Mouse (Mus musculus) heart, postnatal 0 days (tissue): ENCODE measurements around the gene Vldlr. TPM values are rescaled to one million over a fixed set of nuclear protein-coding genes. Genes with fewer than 3 reads are reported as not detected.

ENCODE experiments used
- ATAC-seq: fragments of 200-750 bp; cut with Nextera tagmentation; 2 replicates; pipeline ENCODE4 v1.8.0; 2017; ENCODE audit warnings: low read depth, moderate number of reproducible peaks, moderate library complexity; ENCODE audit not compliant: insufficient read depth
- DNase-seq: peaks from one replicate; pipeline ENCODE4 v3.0.0-alpha.2; 2016; ENCODE audit warnings: low spot score
- H3K27ac ChIP-seq: fragments of 300-500 bp; sonication (generic); 2 replicates; pipeline ENCODE4 v1.5.1; 2014; ENCODE audit warnings: low read depth, mild to moderate bottlenecking
- H3K27me3 ChIP-seq: fragments of 300-500 bp; sonication (generic); 2 replicates; pipeline ENCODE4 v1.6.1; 2014; ENCODE audit warnings: low read length, mixed read lengths; ENCODE audit not compliant: control insufficient read depth, insufficient read depth
- H3K36me3 ChIP-seq: fragments of 300-500 bp; sonication (generic); replicated peaks from 2 replicates; pipeline ENCODE4 v1.6.1; 2014; ENCODE audit warnings: low read length, mixed read lengths; ENCODE audit not compliant: control insufficient read depth, insufficient read depth
- H3K4me1 ChIP-seq: fragments of 300-500 bp; sonication (generic); 2 replicates; pipeline ENCODE4 v1.6.1; 2014; ENCODE audit warnings: antibody characterized with exemption; ENCODE audit not compliant: control insufficient read depth, insufficient read depth
- H3K4me2 ChIP-seq: fragments of 300-500 bp; sonication (generic); 2 replicates; pipeline ENCODE4 v1.6.1; 2014; ENCODE audit warnings: low read depth, mild to moderate bottlenecking, low read length, moderate library complexity
- H3K4me3 ChIP-seq: fragments of 300-500 bp; sonication (generic); 2 replicates; pipeline ENCODE4 v1.5.1; 2014; ENCODE audit warnings: low read depth, low read length
- H3K9ac ChIP-seq: fragments of 300-500 bp; sonication (generic); replicated peaks from 2 replicates; pipeline ENCODE4 v1.6.1; 2014; ENCODE audit warnings: low read depth, low read length, mixed read lengths
- H3K9me3 ChIP-seq: fragments of 300-500 bp; sonication (generic); replicated peaks from 2 replicates; pipeline ENCODE4 v1.6.1; 2016; ENCODE audit warnings: low read length; ENCODE audit not compliant: control insufficient read depth
- CTCF ChIP-seq: IDR thresholded peaks from 2 replicates; pipeline ENCODE4 v1.5.1; 2016; ENCODE audit warnings: antibody characterized with exemption, control low read depth, low read depth
- EP300 ChIP-seq: IDR thresholded peaks from 2 replicates; pipeline ENCODE4 v1.6.1; 2016; ENCODE audit warnings: antibody characterized with exemption, low read depth
- WGBS: fragments of 180-500 bp; shearing (Covaris S2); extraction: QIAGEN DNeasy Blood & Tissue Kit; methylation state at CpG from one replicate; pipeline ENCODE4 v1.1.7; 2014; 5-methylcytosine and 5-hydroxymethylcytosine counted together
- polyA plus RNA-seq: library from polyadenylated mRNA; unstranded; fragments of >200 nt; fragmentation: Nextera tagmentation; extraction: Ambion mirVana; gene quantifications from 2 replicates; pipeline ENCODE4 v1.2.1, GENCODE M21; 2015
- total RNA-seq: library from RNA; depleted of rRNA; stranded (reverse); fragments of >200 nt; gene quantifications from 2 replicates; pipeline ENCODE4 v1.2.3, GENCODE M21; 2014; ENCODE audit warnings: low replicate concordance

Gene Vldlr
- total and polyA plus RNA-seq, 2 experiments from 2014 or later = 40.0 to 104 TPM

DNA sequence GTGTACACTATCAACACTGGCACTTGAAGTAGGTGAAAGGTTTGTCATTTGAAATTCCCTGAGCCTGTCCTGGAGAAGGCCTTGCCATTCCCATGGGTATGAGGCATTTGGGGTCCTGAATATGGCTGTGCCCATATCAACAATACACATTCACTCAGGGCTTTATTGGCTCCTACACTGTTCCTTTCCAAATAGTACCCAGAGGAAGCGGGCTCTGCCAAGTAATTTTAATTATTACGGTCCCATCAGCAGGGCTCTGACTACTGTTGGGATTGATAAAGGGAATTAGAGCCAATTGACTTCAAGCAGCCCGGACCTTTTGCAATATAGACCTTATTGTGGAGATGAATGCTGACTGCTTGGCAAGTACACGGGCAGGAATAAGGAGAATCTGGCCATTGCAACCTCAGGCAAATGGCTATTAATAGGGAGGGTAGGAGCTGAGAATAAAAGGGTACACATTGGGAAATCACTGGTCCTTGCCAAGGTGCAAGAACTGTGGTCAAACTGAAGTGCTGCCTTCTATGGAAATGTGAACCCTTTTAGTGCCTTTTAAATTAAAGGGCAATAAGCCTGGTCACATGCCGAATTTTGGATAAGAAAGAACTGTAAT, 38.0 kb upstream of the Vldlr start:
- WGBS = 77% methylated on average over 5 of the region's 5 CpGs
- H3K9me3 ChIP-seq = no peaks in the 10 kb centered on the region
- 0 out of 2 replicates have a peak overlapping the region, but pooled peaks have one; percentile 18 for H3K27ac ChIP-seq
- no peak overlapping the region for H3K4me2 ChIP-seq
- no peaks in the 10 kb centered on the region for H3K27me3 ChIP-seq
- no peak overlapping the region for H3K9ac ChIP-seq
- TF ChIP-seq EP300 (no peak), CTCF (no peak)
- DNase-seq (no peak), ATAC-seq (0 out of 2 replicates have a peak, but pooled peaks have one; percentile 25)
- peaks cover 19% of the 10 kb centered on the region for H3K4me1 ChIP-seq
- H3K4me3 ChIP-seq = no peak overlapping the region
- H3K36me3 ChIP-seq = no peaks in the 10 kb centered on the region

DNA sequence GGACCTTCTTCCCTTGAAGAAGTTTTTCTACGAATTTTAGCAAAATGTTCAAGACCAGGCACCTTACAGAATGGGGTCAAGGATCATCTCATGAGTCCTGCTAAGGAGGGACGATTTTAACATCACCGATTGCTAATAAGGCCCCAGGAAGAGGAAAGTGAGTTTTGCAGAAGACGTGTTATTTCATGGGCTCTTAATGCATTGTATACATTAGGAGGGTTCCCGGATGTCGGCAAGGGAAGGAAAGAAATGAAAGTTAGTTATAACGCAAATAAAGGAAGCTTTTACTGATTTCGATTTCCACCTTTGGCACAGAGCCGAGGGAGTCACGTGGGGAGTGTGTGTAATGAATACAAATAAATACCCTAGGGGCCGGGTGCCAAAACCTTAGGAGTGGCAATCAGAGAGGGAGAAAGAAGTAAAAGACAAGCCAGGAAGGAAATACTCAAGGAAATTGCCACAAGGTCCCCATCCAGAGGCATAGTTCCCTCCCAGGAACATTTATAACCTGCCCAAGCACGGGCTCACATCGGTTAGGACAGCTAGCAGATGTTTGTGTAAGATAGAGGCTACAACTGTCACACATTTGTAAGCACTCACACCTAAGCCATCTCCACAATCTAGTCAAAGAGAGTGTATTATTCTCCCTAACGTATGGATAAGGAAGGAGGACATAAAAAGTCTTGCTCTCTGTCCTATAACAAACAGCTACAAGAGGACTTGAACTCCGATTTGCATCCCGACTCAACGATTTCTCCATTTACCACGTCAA, 35.7 kb upstream of the Vldlr start:
- Histone ChIP-seq H3K27me3 (no peaks in the 10 kb centered on the region), H3K4me3 (no peak overlapping the region), H3K9ac (no peak overlapping the region), H3K4me2 (0 out of 2 replicates have a peak overlapping the region, but pooled peaks have one; percentile 1), H3K4me1 (peaks cover 15% of the 10 kb centered on the region), H3K27ac (no peak overlapping the region), H3K9me3 (no peaks in the 10 kb centered on the region), H3K36me3 (no peaks in the 10 kb centered on the region)
- TF ChIP-seq CTCF (no peak), EP300 (no peak)
- 63% methylated on average over 18 of the region's 18 CpGs for WGBS
- DNase-seq (no peak), ATAC-seq (no peak)

DNA sequence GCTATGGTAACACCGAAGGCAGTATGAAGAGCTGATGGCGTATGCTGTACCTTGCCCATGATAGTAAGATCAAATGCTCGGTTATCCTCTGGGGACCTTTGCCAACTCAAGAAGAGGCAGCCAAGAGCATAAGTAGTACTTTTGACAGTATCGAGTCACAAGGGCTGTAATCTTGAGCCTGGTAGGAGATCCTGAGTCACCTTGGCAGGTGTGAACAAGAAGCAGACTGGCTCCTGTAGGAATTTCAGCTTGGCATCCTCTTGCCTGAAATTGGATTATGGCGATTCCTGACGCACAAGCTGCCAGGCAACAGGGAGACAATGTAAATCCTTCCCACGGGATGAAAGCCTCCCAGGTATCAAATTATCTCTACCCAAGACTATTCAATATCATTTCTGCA, 32.8 kb upstream of the Vldlr start:
- no peaks in the 10 kb centered on the region for H3K9me3 ChIP-seq
- H3K36me3 ChIP-seq = no peaks in the 10 kb centered on the region
- no peak for TF ChIP-seq CTCF
- TF ChIP-seq EP300 = no peak
- no peaks in the 10 kb centered on the region for H3K27me3 ChIP-seq
- DNase-seq = no peak
- WGBS = 69% methylated on average over 7 of the region's 7 CpGs
- no peak for ATAC-seq
- H3K4me3 ChIP-seq = no peak overlapping the region
- H3K9ac ChIP-seq = no peak overlapping the region
- H3K4me1 ChIP-seq = 0 out of 2 replicates have a peak, but pooled peaks cover 1% of the 10 kb centered on the region
- no peak overlapping the region for H3K27ac ChIP-seq
- no peak overlapping the region for H3K4me2 ChIP-seq

DNA sequence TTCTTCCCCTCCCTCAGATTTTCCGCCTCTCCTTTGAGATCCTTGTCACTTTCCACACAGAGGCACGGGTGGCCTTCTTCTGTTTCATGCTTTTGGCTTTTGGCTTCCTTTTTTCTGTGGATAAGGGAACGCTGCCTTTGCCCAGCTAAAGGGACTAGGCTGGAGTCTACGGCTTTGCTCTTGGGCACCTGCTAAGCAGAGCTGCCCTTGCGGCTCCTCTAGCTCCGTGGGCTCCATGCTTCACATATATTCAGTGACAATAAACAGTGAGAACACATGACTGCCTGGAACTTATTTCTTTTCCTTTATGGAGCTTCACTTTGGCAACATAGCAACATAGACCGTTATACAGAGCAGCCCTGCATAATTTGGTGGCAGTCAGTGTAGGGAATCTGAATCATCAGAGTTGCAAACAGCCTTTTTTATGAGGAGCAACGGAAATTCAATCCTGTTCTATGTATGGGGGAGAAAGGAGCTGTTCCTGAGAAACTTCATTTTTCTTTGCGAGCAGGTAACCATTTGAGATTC, 12.5 kb upstream of the Vldlr start:
- WGBS = 76% methylated on average over 9 of the region's 9 CpGs
- ATAC-seq = no peak

DNA sequence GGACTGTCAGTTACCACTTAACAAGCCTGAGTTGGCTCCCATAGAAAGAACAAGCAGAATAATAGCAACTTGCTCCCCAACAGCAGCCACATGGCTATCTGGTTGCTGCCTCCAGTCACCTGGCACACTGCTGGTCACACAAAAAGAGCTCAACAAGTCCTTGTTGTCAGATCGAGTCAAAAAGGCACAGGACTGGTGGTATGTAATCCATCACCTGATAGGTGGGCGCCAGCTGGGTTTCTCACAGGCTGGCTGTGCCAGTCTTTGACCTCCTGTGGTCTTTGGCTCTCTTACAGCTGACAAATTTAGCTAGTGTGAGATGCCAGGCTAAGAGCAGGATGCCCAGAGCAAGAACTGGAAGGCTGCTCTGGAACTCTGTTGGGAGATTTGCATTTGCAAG, 5.3 kb upstream of the Vldlr start:
- H3K27ac ChIP-seq = peak overlapping the region; percentile 66
- H3K9me3 ChIP-seq = no peaks in the 10 kb centered on the region

More for the DNA sequence above, 12.5 kb upstream of the Vldlr start:
- DNase-seq = no peak
- H3K9ac ChIP-seq = no peak overlapping the region
- no peaks in the 10 kb centered on the region for H3K9me3 ChIP-seq
- no peak overlapping the region for H3K4me3 ChIP-seq
- no peaks in the 10 kb centered on the region for H3K27me3 ChIP-seq
- no peak overlapping the region for H3K4me2 ChIP-seq
- no peaks in the 10 kb centered on the region for H3K4me1 ChIP-seq
- TF ChIP-seq EP300 (no peak), CTCF (no peak)
- no peaks in the 10 kb centered on the region for H3K36me3 ChIP-seq
- no peak overlapping the region for H3K27ac ChIP-seq

More for the DNA sequence above, 5.3 kb upstream of the Vldlr start:
- peak; percentile 32 for DNase-seq
- peak; percentile 60 for ATAC-seq
- H3K4me2 ChIP-seq = no peak overlapping the region
- WGBS = 42% methylated on average over 2 of the region's 2 CpGs
- H3K27me3 ChIP-seq = no peaks in the 10 kb centered on the region
- no peak for TF ChIP-seq EP300
- no peak for TF ChIP-seq CTCF
- no peak overlapping the region for H3K9ac ChIP-seq
- H3K4me3 ChIP-seq = no peak overlapping the region
- H3K36me3 ChIP-seq = no peaks in the 10 kb centered on the region
- H3K4me1 ChIP-seq = peaks cover 9% of the 10 kb centered on the region; the same call in 1 of the 2 replicates
